Comparison of ENCODE assay signal across 14 mouse cellular contexts in the genomic region with DNA sequence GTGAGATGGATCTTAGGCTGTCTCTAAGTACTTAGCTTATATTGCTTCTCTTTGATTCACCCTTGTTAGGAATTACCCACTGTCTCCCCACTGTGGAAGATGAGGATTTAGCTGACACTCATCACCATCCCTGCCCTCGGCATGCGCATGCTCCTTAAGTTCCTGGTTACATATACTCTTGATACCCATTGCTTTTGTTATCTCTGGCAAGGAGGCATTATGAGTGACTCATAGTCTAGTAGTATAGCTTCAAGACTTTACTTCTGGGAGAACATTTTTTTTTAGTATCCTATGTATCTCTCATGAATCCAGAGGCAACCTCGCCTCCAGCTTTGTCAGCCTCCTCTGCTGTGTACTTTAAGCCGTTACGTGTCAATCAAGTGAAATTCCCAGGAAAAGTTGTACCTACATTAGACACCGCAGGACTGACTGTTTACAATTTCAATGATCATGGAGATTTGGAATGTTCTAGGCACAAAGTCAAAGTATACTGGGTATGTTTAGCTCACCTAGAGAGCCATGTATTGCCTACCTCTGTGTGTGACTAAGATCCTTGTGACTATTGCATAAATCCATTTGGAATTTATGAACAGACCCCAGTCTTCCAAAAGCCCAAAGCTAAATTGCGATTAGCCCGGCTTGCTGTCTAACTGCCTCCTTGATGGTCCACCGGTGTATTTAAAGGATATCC.
DNase-seq lines count a peak whose midpoint lies in the region; ATAC-seq and TF ChIP-seq lines count a peak whose summit lies in the region.
"Had no signal": no experiment of that assay in that cellular context is flagged by ENCODE, and none has a peak within 500 bp of the region (broad histone marks: within the 10 kb centered on the region; RNA-seq: fewer than 3 reads in every experiment).

No protein-coding gene starts in this region.

- no peaks in the 10 kb centered on the region for H3K9me3 ChIP-seq in heart, embryonic 13.5 days
- H3K9me3 ChIP-seq in lung, postnatal 0 days (ENCODE audit: low read length): no peaks in the 10 kb centered on the region
- H3K9me3 ChIP-seq: heart, embryonic 15.5 days; hindbrain, embryonic 15.5 days; liver, embryonic 13.5 days; megakaryocyte, embryonic 14.5 days had no signal

- H3K27me3 ChIP-seq in heart, embryonic 13.5 days (replicated peaks): no peaks in the 10 kb centered on the region
- H3K27me3 ChIP-seq in lung, postnatal 0 days (replicated peaks; ENCODE audit: insufficient read depth, low read length): no peaks in the 10 kb centered on the region
- H3K27me3 ChIP-seq: CH12.LX; heart, embryonic 15.5 days; hindbrain, embryonic 15.5 days; liver, embryonic 13.5 days; megakaryocyte, embryonic 14.5 days; Patski had no signal

- no peak for TF ChIP-seq POLR2A in embryonic fibroblast, embryonic 13.5 days (IDR thresholded peaks at IDR 0.05; ENCODE audit: low read depth, low read length)

- no peak for TF ChIP-seq CTCF in lung, postnatal 0 days (IDR thresholded peaks at IDR 0.05)
- TF ChIP-seq CTCF in embryonic fibroblast, embryonic 13.5 days (IDR thresholded peaks at IDR 0.05; ENCODE audit: borderline replicate concordance, insufficient read depth, low read length): no peak

- no peak for ATAC-seq in heart, embryonic 13.5 days (ENCODE audit: extremely low read depth, insufficient number of reproducible peaks, low FRiP score, low TSS enrichment)
- peak; percentile 12; the same call in 1 of the 2 replicates for ATAC-seq in lung, postnatal 0 days
- ATAC-seq: Patski had no signal

- 0 out of 2 replicates have a peak overlapping the region, but pooled peaks have one; percentile 12 for H3K27ac ChIP-seq in heart, embryonic 13.5 days (replicated peaks)
- no peak overlapping the region for H3K27ac ChIP-seq in lung, postnatal 0 days (ENCODE audit: low read length)
- peak overlapping the region; percentile 84 for H3K27ac ChIP-seq in embryonic fibroblast, embryonic 13.5 days (ENCODE audit: insufficient read depth, low read length)
- H3K27ac ChIP-seq: heart, embryonic 15.5 days; liver, embryonic 13.5 days had no signal

- peak; percentile 20; the same call in 1 of the 2 replicates for TF ChIP-seq EP300 in lung, postnatal 0 days (IDR thresholded peaks at IDR 0.05)

- no peaks in the 10 kb centered on the region for H3K36me3 ChIP-seq in heart, embryonic 13.5 days
- H3K36me3 ChIP-seq in lung, postnatal 0 days (ENCODE audit: insufficient read depth, low read length): no peaks in the 10 kb centered on the region
- H3K36me3 ChIP-seq: heart, embryonic 15.5 days; hindbrain, embryonic 15.5 days; liver, embryonic 13.5 days had no signal

- intact Hi-C loops in heart, postnatal 10 days (cut with DNase I): loop anchor here (2.0 kb wide), 1 partner anchor 19 kb away; no protein-coding TSS in a partner anchor

- H3K4me3 ChIP-seq in heart, embryonic 13.5 days: no peak overlapping the region
- no peak overlapping the region for H3K4me3 ChIP-seq in lung, postnatal 0 days (ENCODE audit: low read depth, low read length)
- H3K4me3 ChIP-seq in embryonic fibroblast, embryonic 13.5 days (ENCODE audit: insufficient read depth, low read length): no peak overlapping the region
- H3K4me3 ChIP-seq: heart, embryonic 15.5 days; hindbrain, embryonic 15.5 days; liver, embryonic 13.5 days; megakaryocyte, embryonic 14.5 days had no signal

- no peak overlapping the region; the same call in 1 of the 2 replicates for H3K4me2 ChIP-seq in heart, embryonic 13.5 days
- H3K4me2 ChIP-seq in lung, postnatal 0 days (replicated peaks; ENCODE audit: low read depth, low read length): no peak overlapping the region
- H3K4me2 ChIP-seq: heart, embryonic 15.5 days; hindbrain, embryonic 15.5 days; liver, embryonic 13.5 days had no signal

- H3K4me1 ChIP-seq in heart, embryonic 13.5 days: peaks cover 73% of the 10 kb centered on the region
- peaks cover 4% of the 10 kb centered on the region; the same call in 1 of the 2 replicates for H3K4me1 ChIP-seq in lung, postnatal 0 days (ENCODE audit: insufficient read depth, low read depth, low read length)
- H3K4me1 ChIP-seq in embryonic fibroblast, embryonic 13.5 days (ENCODE audit: control insufficient read depth, insufficient read depth, low read length): peaks cover 37% of the 10 kb centered on the region

- WGBS in heart, embryonic 13.5 days: 73% methylated on average over 9 of the region's 9 CpGs
- WGBS in lung, postnatal 0 days: 75% methylated on average over 9 of the region's 9 CpGs

- DNase-seq in heart, postnatal 10 days: no peak
- DNase-seq in lung, postnatal 0 days (ENCODE audit: low spot score): peak; percentile 28
- no peak for DNase-seq in lung, postnatal 4 days
- DNase-seq in brain, adult 2 months (ENCODE audit: low read depth, low spot score): peak; percentile 66
- no peak for DNase-seq in spleen, adult 12 weeks (ENCODE audit: low spot score)
- DNase-seq: cerebellum, adult 8-10 months; liver, embryonic 13.5 days had no signal

- H3K9ac ChIP-seq in heart, embryonic 13.5 days: no peak overlapping the region
- no peak overlapping the region for H3K9ac ChIP-seq in lung, postnatal 0 days (replicated peaks; ENCODE audit: low read depth)
- H3K9ac ChIP-seq: heart, embryonic 15.5 days; hindbrain, embryonic 15.5 days; liver, embryonic 13.5 days had no signal

Comparison
In these comparisons a context has a peak if more than half of its experiments do, and no peak if none do; other contexts are left out.
1. DNase-seq: peak in lung, postnatal 0 days (single experiment) and brain, adult 2 months (single experiment); none in heart, postnatal 10 days (0 of 2), lung, postnatal 4 days (0 of 2) and spleen, adult 12 weeks (single experiment).